Mouse (Mus musculus) midbrain, embryonic 10.5 days (tissue): ENCODE measurements around the gene Mcidas. TPM values are rescaled to one million over a fixed set of nuclear protein-coding genes. Genes with fewer than 3 reads are reported as not detected.

ENCODE experiments used
- DNase-seq: peaks from one replicate; pipeline ENCODE4 v3.0.0-alpha.2; 2017; ENCODE audit warnings: low spot score
- H3K27ac ChIP-seq: fragments of 300-500 bp; sonication (generic); replicated peaks from 2 replicates; pipeline ENCODE4 v1.5.1; 2016; ENCODE audit warnings: mild to moderate bottlenecking
- H3K27me3 ChIP-seq: fragments of 300-500 bp; sonication (generic); 2 replicates; pipeline ENCODE4 v1.6.1; 2016; ENCODE audit warnings: low read depth, mild to moderate bottlenecking; ENCODE audit not compliant: poor library complexity, severe bottlenecking
- H3K36me3 ChIP-seq: fragments of 300-500 bp; sonication (generic); 2 replicates; pipeline ENCODE4 v1.6.1; 2016; ENCODE audit warnings: mild to moderate bottlenecking, moderate library complexity
- H3K4me1 ChIP-seq: fragments of 300-500 bp; sonication (generic); 2 replicates; pipeline ENCODE4 v1.6.1; 2016
- H3K4me3 ChIP-seq: fragments of 300-500 bp; sonication (generic); 2 replicates; pipeline ENCODE4 v1.5.1; 2016; ENCODE audit warnings: mild to moderate bottlenecking, moderate library complexity
- H3K9me3 ChIP-seq: fragments of 300-500 bp; sonication (generic); replicated peaks from 2 replicates; pipeline ENCODE4 v1.6.1; 2016; ENCODE audit warnings: mild to moderate bottlenecking
- WGBS: fragments of 180-500 bp; shearing (Covaris S2); methylation state at CpG from one replicate; pipeline ENCODE4 v1.1.7; 2016; 5-methylcytosine and 5-hydroxymethylcytosine counted together
- polyA plus RNA-seq: library from polyadenylated mRNA; unstranded; fragments of >200 nt; fragmentation: Nextera tagmentation; extraction: Ambion mirVana; gene quantifications from 2 replicates; pipeline ENCODE4 v1.2.1, GENCODE M21; 2016

The Mcidas gene
- polyA plus RNA-seq, 1 experiment from 2014 or later, result 0.25 TPM

- Histone ChIP-seq H3K27ac (no peak overlapping the region), H3K27me3 (peaks cover 22% of the 10 kb centered on the region), H3K4me3 (no peak overlapping the region), H3K9me3 (no peaks in the 10 kb centered on the region), H3K4me1 (no peaks in the 10 kb centered on the region), H3K36me3 (no peaks in the 10 kb centered on the region)
- no peak for DNase-seq
- 91% methylated on average over 17 of the region's 17 CpGs for WGBS
Observed at GRCm38 (mm10) chr13:113023274-113024143, 29.9 kb downstream of the Mcidas start.

- H3K36me3 ChIP-seq, result no peaks in the 10 kb centered on the region
- 3% methylated on average over 7 of the region's 7 CpGs for WGBS
- H3K9me3 ChIP-seq, result no peaks in the 10 kb centered on the region
- peak overlapping the region; percentile 89 for H3K27ac ChIP-seq
- H3K27me3 ChIP-seq, result peaks cover 78% of the 10 kb centered on the region
- no peak for DNase-seq
- H3K4me3 ChIP-seq, result peak overlapping the region; percentile 65
- peaks cover 38% of the 10 kb centered on the region for H3K4me1 ChIP-seq
Observed at GRCm38 (mm10) chr13:113031351-113031750, 37.7 kb downstream of the Mcidas start.

- peaks cover 78% of the 10 kb centered on the region for H3K27me3 ChIP-seq
- WGBS, result under 1% methylated on average over 40 of the region's 40 CpGs
Observed at GRCm38 (mm10) chr13:113031792-113032571, 38.3 kb downstream of the Mcidas start.

GRCm38 (mm10) chr13:113032831-113033230, 39.2 kb downstream of the Mcidas start:
- Histone ChIP-seq H3K27me3 (peaks cover 77% of the 10 kb centered on the region), H3K4me1 (peaks cover 38% of the 10 kb centered on the region), H3K9me3 (no peaks in the 10 kb centered on the region), H3K4me3 (no peak overlapping the region), H3K27ac (no peak overlapping the region), H3K36me3 (no peaks in the 10 kb centered on the region)
- DNase-seq, result peak; percentile 22

More at GRCm38 (mm10) chr13:113031792-113032571, 38.3 kb downstream of the Mcidas start:
- Histone ChIP-seq H3K36me3 (no peaks in the 10 kb centered on the region), H3K9me3 (no peaks in the 10 kb centered on the region), H3K4me1 (peaks cover 38% of the 10 kb centered on the region), H3K27ac (peak overlapping the region; percentile 89), H3K4me3 (peak overlapping the region; percentile 65)
- DNase-seq, result peak; percentile 80

- H3K27me3 ChIP-seq, result peaks cover 63% of the 10 kb centered on the region
Observed at GRCm38 (mm10) chr13:113034271-113034886, 40.7 kb downstream of the Mcidas start.

GRCm38 (mm10) chr13:113034950-113035421, 41.3 kb downstream of the Mcidas start, which contains the start of gene Cdc20b:
Gene Cdc20b (plus strand): TSS chr13:113035111.
- H3K9me3 ChIP-seq, result no peaks in the 10 kb centered on the region
- H3K4me1 ChIP-seq, result peaks cover 38% of the 10 kb centered on the region
- H3K27me3 ChIP-seq, result peaks cover 57% of the 10 kb centered on the region
- under 1% methylated on average over 46 of the region's 46 CpGs for WGBS
- peak within 1 kb of the TSS; percentile 59 for H3K4me3 ChIP-seq
- DNase-seq, result peak; percentile 61
- peak within 1 kb of the TSS; percentile 53; the same call in 1 of the 2 replicates for H3K27ac ChIP-seq
- no peaks in the 10 kb centered on the region for H3K36me3 ChIP-seq

More at GRCm38 (mm10) chr13:113034271-113034886, 40.7 kb downstream of the Mcidas start:
- peak overlapping the region; percentile 59 for H3K4me3 ChIP-seq
- no peaks in the 10 kb centered on the region for H3K36me3 ChIP-seq
- H3K9me3 ChIP-seq, result no peaks in the 10 kb centered on the region
- no peak overlapping the region for H3K27ac ChIP-seq
- WGBS, result 3% methylated on average over 11 of the region's 11 CpGs
- DNase-seq, result peak; percentile 58
- H3K4me1 ChIP-seq, result peaks cover 38% of the 10 kb centered on the region

- H3K27me3 ChIP-seq, result peaks cover 49% of the 10 kb centered on the region
- WGBS, result 0% methylated on average over 4 of the region's 4 CpGs
- peak; percentile 75 for DNase-seq
- H3K27ac ChIP-seq, result no peak overlapping the region
- peak overlapping the region; percentile 59 for H3K4me3 ChIP-seq
- H3K36me3 ChIP-seq, result no peaks in the 10 kb centered on the region
- H3K4me1 ChIP-seq, result peaks cover 38% of the 10 kb centered on the region
- H3K9me3 ChIP-seq, result no peaks in the 10 kb centered on the region
Observed at GRCm38 (mm10) chr13:113035852-113036251, 42.2 kb downstream of the Mcidas start.

- 92% methylated on average over 3 of the region's 3 CpGs for WGBS
- Histone ChIP-seq H3K27ac (no peak overlapping the region), H3K27me3 (no peaks in the 10 kb centered on the region), H3K36me3 (peaks cover 34% of the 10 kb centered on the region), H3K4me1 (peaks cover 12% of the 10 kb centered on the region), H3K4me3 (peak overlapping the region; percentile 64), H3K9me3 (no peaks in the 10 kb centered on the region)
- no peak for DNase-seq
Observed at GRCm38 (mm10) chr13:113044876-113045275, 51.2 kb downstream of the Mcidas start.

GRCm38 (mm10) chr13:113045458-113046110, 51.9 kb downstream of the Mcidas start:
- WGBS, result 33% methylated on average over 18 of the region's 18 CpGs
- Histone ChIP-seq H3K4me3 (peak overlapping the region; percentile 64), H3K9me3 (no peaks in the 10 kb centered on the region), H3K27me3 (no peaks in the 10 kb centered on the region), H3K4me1 (peaks cover 12% of the 10 kb centered on the region), H3K36me3 (peaks cover 34% of the 10 kb centered on the region), H3K27ac (peak overlapping the region; percentile 86)
- no peak for DNase-seq

GRCm38 (mm10) chr13:113046211-113046883, 52.7 kb downstream of the Mcidas start, which contains the start of gene Gpx8:
Gene Gpx8 (minus strand): TSS chr13:113046410.
- 6% methylated on average over 21 of the region's 21 CpGs for WGBS
- Histone ChIP-seq H3K27ac (peak within 1 kb of the TSS; percentile 86), H3K4me1 (peaks cover 12% of the 10 kb centered on the region), H3K9me3 (no peaks in the 10 kb centered on the region), H3K36me3 (peaks cover 31% of the 10 kb centered on the region), H3K4me3 (peak within 1 kb of the TSS; percentile 64), H3K27me3 (no peaks in the 10 kb centered on the region)
- peak; percentile 80 for DNase-seq

- Histone ChIP-seq H3K4me1 (peaks cover 12% of the 10 kb centered on the region), H3K27me3 (no peaks in the 10 kb centered on the region), H3K4me3 (peak overlapping the region; percentile 64; the same call in 1 of the 2 replicates), H3K9me3 (no peaks in the 10 kb centered on the region), H3K36me3 (peaks cover 24% of the 10 kb centered on the region), H3K27ac (no peak overlapping the region)
- no peak for DNase-seq
Observed at GRCm38 (mm10) chr13:113047018-113047417, 53.4 kb downstream of the Mcidas start.
